ENCODE assay signal across 8 mouse cellular contexts in the genomic region with DNA sequence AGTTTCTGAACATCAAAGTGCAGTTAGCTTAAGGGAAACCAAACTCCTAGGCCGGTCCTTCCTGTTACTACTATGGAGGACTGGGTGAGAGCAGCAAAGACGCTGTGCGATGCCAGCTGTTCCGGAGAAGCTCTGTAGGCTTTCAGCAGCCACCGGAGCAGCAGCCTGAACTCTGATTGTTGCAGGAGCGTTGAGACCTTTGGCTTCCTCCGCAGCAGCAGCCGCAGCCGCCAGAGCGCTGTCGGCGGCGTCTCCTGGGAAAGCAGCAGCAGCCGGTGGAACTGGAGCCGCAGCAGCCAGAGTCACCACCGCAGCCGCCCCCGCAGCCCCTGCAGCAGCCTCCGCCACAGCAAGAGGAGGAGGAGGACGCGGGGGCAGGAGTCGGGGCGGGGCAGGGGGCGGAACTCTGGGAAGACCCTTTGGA. TPM values are rescaled to one million over a fixed set of nuclear protein-coding genes. Genes with fewer than 3 reads are reported as not detected.
DNase-seq lines count a peak whose midpoint lies in the region; ATAC-seq and TF ChIP-seq lines count a peak whose summit lies in the region.

No protein-coding gene starts in this region.

- TF ChIP-seq POLR2A in small intestine, adult 2 months (IDR thresholded peaks at IDR 0.05; ENCODE audit: low read depth, low read length), result no peak

- H3K4me3 ChIP-seq in lung, postnatal 0 days (ENCODE audit: low read depth, low read length), result peak overlapping the region; percentile 31
- peak overlapping the region; percentile 46 for H3K4me3 ChIP-seq in embryonic facial prominence, embryonic 14.5 days (ENCODE audit: low read depth, low read length)
- peak overlapping the region; percentile 36 for H3K4me3 ChIP-seq in midbrain, embryonic 11.5 days (ENCODE audit: low read depth, low read length)
- peak overlapping the region; percentile 34 for H3K4me3 ChIP-seq in small intestine, adult 2 months (ENCODE audit: low read depth, low read length)

- H3K4me1 ChIP-seq in lung, postnatal 0 days (ENCODE audit: insufficient read depth, low read depth, low read length), result no peaks in the 10 kb centered on the region
- H3K4me1 ChIP-seq in embryonic facial prominence, embryonic 14.5 days (ENCODE audit: control insufficient read depth, insufficient read depth, low read length), result 0 out of 2 replicates have a peak, but pooled peaks cover 3% of the 10 kb centered on the region
- H3K4me1 ChIP-seq in midbrain, embryonic 11.5 days (ENCODE audit: control insufficient read depth, insufficient read depth, low read length), result no peaks in the 10 kb centered on the region
- H3K4me1 ChIP-seq in small intestine, adult 2 months (ENCODE audit: control insufficient read depth, insufficient read depth, insufficient read length, low read length), result no peaks in the 10 kb centered on the region

- no peak overlapping the region; the same call in 1 of the 2 replicates for H3K9ac ChIP-seq in lung, postnatal 0 days (replicated peaks; ENCODE audit: low read depth)
- peak overlapping the region; percentile 64 for H3K9ac ChIP-seq in embryonic facial prominence, embryonic 14.5 days (ENCODE audit: low read depth, low read length)
- H3K9ac ChIP-seq in midbrain, embryonic 11.5 days (ENCODE audit: low read length), result peak overlapping the region; percentile 62

- DNase-seq in lung, postnatal 0 days (ENCODE audit: low spot score), result peak; percentile 58
- no peak for DNase-seq in lung, postnatal 25 days (ENCODE audit: low spot score)
- peak; percentile 83 for DNase-seq in embryonic facial prominence, embryonic 14.5 days (ENCODE audit: low spot score)
- peak; percentile 4 to 14 for DNase-seq in layer of hippocampus, postnatal 14 days (ENCODE audit: low spot score in 2 of 2)
- DNase-seq in midbrain, embryonic 11.5 days (ENCODE audit: low spot score, missing footprints), result peak; percentile 96
- DNase-seq in spleen, postnatal 14 days (ENCODE audit: low spot score in 2 of 2), result no peak

- no peak; the same call in 1 of the 2 replicates for ATAC-seq in lung, postnatal 0 days
- ATAC-seq in embryonic facial prominence, embryonic 14.5 days (ENCODE audit: low read depth), result peak; percentile 92
- ATAC-seq in hematopoietic stem cell, adult 5-6 weeks (replicated peaks in 1 of 2; ENCODE audit: insufficient read depth in 1 of 2, low FRiP score in 2 of 2, low TSS enrichment in 1 of 2, low read depth in 1 of 2, poor library complexity in 2 of 2, severe bottlenecking in 2 of 2), result peak; percentile 46 to 51; a peak in 1 of 4 replicates
- peak; percentile 94 for ATAC-seq in midbrain, embryonic 11.5 days (ENCODE audit: low FRiP score)

- TF ChIP-seq EP300 in lung, postnatal 0 days (IDR thresholded peaks at IDR 0.05), result no peak

- no peaks in the 10 kb centered on the region for H3K36me3 ChIP-seq in lung, postnatal 0 days (ENCODE audit: insufficient read depth, low read length)
- no peaks in the 10 kb centered on the region for H3K36me3 ChIP-seq in embryonic facial prominence, embryonic 14.5 days (ENCODE audit: control insufficient read depth, insufficient read depth, low read length)
- H3K36me3 ChIP-seq in midbrain, embryonic 11.5 days (ENCODE audit: control insufficient read depth, insufficient read depth, low read length), result no peaks in the 10 kb centered on the region
- H3K36me3 ChIP-seq in small intestine, adult 2 months (ENCODE audit: control insufficient read depth, insufficient read depth, low read length), result no peaks in the 10 kb centered on the region

- 0% methylated on average over 24 of the region's 24 CpGs for WGBS in lung, postnatal 0 days
- 2% methylated on average over 19 of the region's 24 CpGs for WGBS in embryonic facial prominence, embryonic 14.5 days
- WGBS in midbrain, embryonic 11.5 days, result under 1% methylated on average over 24 of the region's 24 CpGs
- 2% methylated on average over 24 of the region's 24 CpGs for WGBS in small intestine, adult 2 months

- peak overlapping the region; percentile 67 for H3K4me2 ChIP-seq in lung, postnatal 0 days (replicated peaks; ENCODE audit: low read depth, low read length)
- H3K4me2 ChIP-seq in embryonic facial prominence, embryonic 14.5 days (ENCODE audit: low read depth, low read length), result peak overlapping the region; percentile 87
- H3K4me2 ChIP-seq in midbrain, embryonic 11.5 days, result peak overlapping the region; percentile 56

- H3K27me3 ChIP-seq in lung, postnatal 0 days (replicated peaks; ENCODE audit: insufficient read depth, low read length), result no peaks in the 10 kb centered on the region
- no peaks in the 10 kb centered on the region; the same call in 1 of the 2 replicates for H3K27me3 ChIP-seq in embryonic facial prominence, embryonic 14.5 days (replicated peaks; ENCODE audit: control insufficient read depth, insufficient read depth, low read length)
- no peaks in the 10 kb centered on the region for H3K27me3 ChIP-seq in midbrain, embryonic 11.5 days (ENCODE audit: control insufficient read depth, insufficient read depth, low read length)
- peaks cover 2% of the 10 kb centered on the region; the same call in 1 of the 2 replicates for H3K27me3 ChIP-seq in small intestine, adult 2 months (ENCODE audit: control insufficient read depth, insufficient read depth, low read length)

- H3K27ac ChIP-seq in lung, postnatal 0 days (ENCODE audit: low read length), result no peak overlapping the region
- H3K27ac ChIP-seq in embryonic facial prominence, embryonic 14.5 days (replicated peaks; ENCODE audit: low read depth, low read length), result peak overlapping the region; percentile 53; the same call in 1 of the 2 replicates
- H3K27ac ChIP-seq in midbrain, embryonic 11.5 days (ENCODE audit: low read depth, low read length), result peak overlapping the region; percentile 42; the same call in 1 of the 2 replicates
- no peak overlapping the region for H3K27ac ChIP-seq in small intestine, adult 2 months (ENCODE audit: insufficient read depth, low read depth, low read length)

- TF ChIP-seq CTCF in lung, postnatal 0 days (IDR thresholded peaks at IDR 0.05), result no peak
- no peak for TF ChIP-seq CTCF in small intestine, adult 2 months (IDR thresholded peaks at IDR 0.05; ENCODE audit: extremely low read depth, insufficient read length, insufficient replicate concordance, low read depth, low read length)

- H3K9me3 ChIP-seq in lung, postnatal 0 days (ENCODE audit: low read length), result no peaks in the 10 kb centered on the region
- no peaks in the 10 kb centered on the region for H3K9me3 ChIP-seq in embryonic facial prominence, embryonic 14.5 days (ENCODE audit: control insufficient read depth, low read length)
- H3K9me3 ChIP-seq in midbrain, embryonic 11.5 days (ENCODE audit: control insufficient read depth, low read length), result no peaks in the 10 kb centered on the region

RNA-seq across cellular contexts. Expression of gene Crct1, which starts 1.1 kb away (rescaled TPM):
- not detected in 2 replicates for polyA plus RNA-seq in lung, postnatal 0 days (2015; fragmentation: Nextera tagmentation; extraction: Ambion mirVana)
- 2.7 and 7.5 TPM in 2 replicates for polyA plus RNA-seq in embryonic facial prominence, embryonic 14.5 days (2014; fragmentation: Nextera tagmentation; extraction: Ambion mirVana)
- not detected in 2 replicates for total RNA-seq in hematopoietic stem cell, adult 5-6 weeks (2017)
- total RNA-seq in layer of hippocampus, postnatal 14 days (2021), result not detected
- 0.19 and 0.63 TPM in 2 replicates for polyA plus RNA-seq in midbrain, embryonic 11.5 days (2014; fragmentation: Nextera tagmentation; extraction: Ambion mirVana)
- polyA plus RNA-seq in small intestine, adult 2 months (2012; rRNA removed), result 0.19 TPM in 1 of 2 replicates, not detected in the other

RNA-seq across cellular contexts. Expression of gene Lce1m, which starts 4.5 kb away (rescaled TPM):
- not detected in 2 replicates for polyA plus RNA-seq in lung, postnatal 0 days (2015; fragmentation: Nextera tagmentation; extraction: Ambion mirVana)
- polyA plus RNA-seq in embryonic facial prominence, embryonic 14.5 days (2014; fragmentation: Nextera tagmentation; extraction: Ambion mirVana), result not detected in 2 replicates
- not detected in 2 replicates for total RNA-seq in hematopoietic stem cell, adult 5-6 weeks (2017)
- total RNA-seq in layer of hippocampus, postnatal 14 days (2021), result not detected
- not detected in 2 replicates for polyA plus RNA-seq in midbrain, embryonic 11.5 days (2014; fragmentation: Nextera tagmentation; extraction: Ambion mirVana)
- not detected in 2 replicates for polyA plus RNA-seq in small intestine, adult 2 months (2012; rRNA removed)

RNA-seq across cellular contexts. Expression of gene Lce3f, which starts 22.4 kb away (rescaled TPM):
- polyA plus RNA-seq in lung, postnatal 0 days (2015; fragmentation: Nextera tagmentation; extraction: Ambion mirVana), result not detected in 2 replicates
- polyA plus RNA-seq in embryonic facial prominence, embryonic 14.5 days (2014; fragmentation: Nextera tagmentation; extraction: Ambion mirVana), result 3.2 and 11.5 TPM in 2 replicates
- not detected in 2 replicates for total RNA-seq in hematopoietic stem cell, adult 5-6 weeks (2017)
- not detected for total RNA-seq in layer of hippocampus, postnatal 14 days (2021)
- not detected in 2 replicates for polyA plus RNA-seq in midbrain, embryonic 11.5 days (2014; fragmentation: Nextera tagmentation; extraction: Ambion mirVana)
- polyA plus RNA-seq in small intestine, adult 2 months (2012; rRNA removed), result 0.63 TPM in 1 of 2 replicates, not detected in the other

RNA-seq across cellular contexts. Expression of gene Lce3e, which starts 47.5 kb away (rescaled TPM):
- not detected in 2 replicates for polyA plus RNA-seq in lung, postnatal 0 days (2015; fragmentation: Nextera tagmentation; extraction: Ambion mirVana)
- 1.3 and 1.9 TPM in 2 replicates for polyA plus RNA-seq in embryonic facial prominence, embryonic 14.5 days (2014; fragmentation: Nextera tagmentation; extraction: Ambion mirVana)
- not detected in 2 replicates for total RNA-seq in hematopoietic stem cell, adult 5-6 weeks (2017)
- not detected for total RNA-seq in layer of hippocampus, postnatal 14 days (2021)
- not detected in 2 replicates for polyA plus RNA-seq in midbrain, embryonic 11.5 days (2014; fragmentation: Nextera tagmentation; extraction: Ambion mirVana)
- not detected in 2 replicates for polyA plus RNA-seq in small intestine, adult 2 months (2012; rRNA removed)

RNA-seq across cellular contexts. Expression of gene Gm4858, which starts 54.2 kb away (rescaled TPM):
- not detected in 2 replicates for polyA plus RNA-seq in lung, postnatal 0 days (2015; fragmentation: Nextera tagmentation; extraction: Ambion mirVana)
- polyA plus RNA-seq in embryonic facial prominence, embryonic 14.5 days (2014; fragmentation: Nextera tagmentation; extraction: Ambion mirVana), result not detected in 2 replicates
- total RNA-seq in hematopoietic stem cell, adult 5-6 weeks (2017), result not detected in 2 replicates
- not detected for total RNA-seq in layer of hippocampus, postnatal 14 days (2021)
- not detected in 2 replicates for polyA plus RNA-seq in midbrain, embryonic 11.5 days (2014; fragmentation: Nextera tagmentation; extraction: Ambion mirVana)
- not detected in 2 replicates for polyA plus RNA-seq in small intestine, adult 2 months (2012; rRNA removed)

Comparison
In these comparisons a context has a peak if more than half of its experiments do, and no peak if none do; other contexts are left out.
1. DNase-seq: peak in lung, postnatal 0 days (single experiment), embryonic facial prominence, embryonic 14.5 days (single experiment), layer of hippocampus, postnatal 14 days (2 of 2) and midbrain, embryonic 11.5 days (single experiment); none in lung, postnatal 25 days (single experiment) and spleen, postnatal 14 days (0 of 2).
2. H3K27ac ChIP-seq: peak in embryonic facial prominence, embryonic 14.5 days (single experiment) and midbrain, embryonic 11.5 days (single experiment); none in lung, postnatal 0 days (single experiment) and small intestine, adult 2 months (single experiment).
3. Peak in every context shown above with its lines, with median percentiles within 50 percentile points of each other: H3K4me2 ChIP-seq and H3K4me3 ChIP-seq.